Mouse (Mus musculus) megakaryocyte, embryonic 14.5 days (primary cell): Measurements from ENCODE around the gene Lgi2.

ENCODE experiments used
- FLI1 ChIP-seq: IDR thresholded peaks from 2 replicates; pipeline ENCODE4 v1.6.1; 2012; ENCODE audit warnings: low read length, inconsistent platforms, mixed read lengths
- GATA1 ChIP-seq: IDR thresholded peaks from 3 replicates; pipeline ENCODE4 v1.6.1; 2012; ENCODE audit warnings: mixed read lengths, low read length, inconsistent platforms, borderline replicate concordance

GRCm38 (mm10) chr5:52487559-52488430 lies 78.5 kb downstream of the Lgi2 start:
- TF ChIP-seq GATA1 (no peak), FLI1 (no peak)
